Mouse (Mus musculus): ENCODE data around the gene Sarm1. TPM values are rescaled to one million over a fixed set of nuclear protein-coding genes. Genes with fewer than 3 reads are reported as not detected.

The Sarm1 gene
- polyA plus RNA-seq, 1 experiment from 2014 or later = 2.8 TPM

DNA sequence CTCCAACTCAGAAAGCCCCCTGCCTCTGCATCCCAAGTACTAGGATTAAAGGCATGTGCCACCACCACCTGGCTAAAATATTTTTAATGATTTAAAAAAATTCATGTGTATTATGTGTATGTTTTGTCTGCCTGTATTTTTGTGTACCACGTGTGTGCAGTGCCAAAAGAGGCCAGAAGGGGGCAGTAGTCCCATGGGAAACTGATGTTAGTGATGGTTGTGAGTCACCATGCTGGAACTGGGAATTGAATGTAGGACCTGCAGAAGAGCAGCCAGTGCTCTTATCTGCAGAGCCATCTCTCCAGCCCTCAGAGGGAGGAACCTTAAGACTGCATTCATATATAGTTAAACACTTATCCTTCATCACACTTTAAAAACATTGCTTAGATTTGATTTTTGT lies 35.7 kb downstream of the Sarm1 start:
- Histone ChIP-seq H3K27me3 (no peaks in the 10 kb centered on the region), H3K4me3 (replicated peaks) (no peak overlapping the region), H3K9ac (replicated peaks) (no peak overlapping the region), H3K4me2 (no peak overlapping the region), H3K4me1 (replicated peaks) (peaks cover 27% of the 10 kb centered on the region), H3K9me3 (no peaks in the 10 kb centered on the region), H3K27ac (no peak overlapping the region), H3K36me3 (no peaks in the 10 kb centered on the region)
- WGBS = 75% methylated on average over 1 of the region's 1 CpGs
- ATAC-seq (ENCODE audit: insufficient number of reproducible peaks, insufficient read depth, low FRiP score, low TSS enrichment, low read depth) = no peak

DNA sequence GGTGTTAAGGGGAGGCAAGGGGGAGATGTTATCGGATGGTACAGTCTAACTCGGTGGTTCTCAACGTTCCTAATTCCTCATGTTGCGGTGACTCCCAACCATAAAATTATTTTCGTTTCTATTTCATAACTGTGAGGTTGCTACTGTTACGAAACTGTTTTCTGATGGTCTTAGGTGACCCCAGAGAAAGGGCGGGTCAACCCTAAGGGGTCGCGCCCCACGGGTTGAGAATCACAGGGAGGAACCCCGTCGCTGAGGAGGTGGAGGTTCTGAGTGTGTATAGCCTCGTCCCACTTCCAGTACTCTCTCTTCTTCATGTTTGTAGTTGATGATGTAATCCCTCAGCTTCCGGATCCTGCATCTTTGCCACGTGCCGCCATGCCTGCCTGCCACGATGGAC lies 38.8 kb downstream of the Sarm1 start:
- H3K9me3 ChIP-seq = no peaks in the 10 kb centered on the region
- no peak for ATAC-seq (ENCODE audit: insufficient number of reproducible peaks, insufficient read depth, low FRiP score, low TSS enrichment, low read depth)
- no peaks in the 10 kb centered on the region for H3K27me3 ChIP-seq
- no peak overlapping the region for H3K9ac ChIP-seq (replicated peaks)
- H3K27ac ChIP-seq = no peak overlapping the region
- H3K36me3 ChIP-seq = no peaks in the 10 kb centered on the region
- no peak overlapping the region for H3K4me2 ChIP-seq
- no peak overlapping the region for H3K4me3 ChIP-seq (replicated peaks)
- 81% methylated on average over 17 of the region's 17 CpGs for WGBS
- 0 out of 2 replicates have a peak, but pooled peaks cover 5% of the 10 kb centered on the region for H3K4me1 ChIP-seq (replicated peaks)

DNA sequence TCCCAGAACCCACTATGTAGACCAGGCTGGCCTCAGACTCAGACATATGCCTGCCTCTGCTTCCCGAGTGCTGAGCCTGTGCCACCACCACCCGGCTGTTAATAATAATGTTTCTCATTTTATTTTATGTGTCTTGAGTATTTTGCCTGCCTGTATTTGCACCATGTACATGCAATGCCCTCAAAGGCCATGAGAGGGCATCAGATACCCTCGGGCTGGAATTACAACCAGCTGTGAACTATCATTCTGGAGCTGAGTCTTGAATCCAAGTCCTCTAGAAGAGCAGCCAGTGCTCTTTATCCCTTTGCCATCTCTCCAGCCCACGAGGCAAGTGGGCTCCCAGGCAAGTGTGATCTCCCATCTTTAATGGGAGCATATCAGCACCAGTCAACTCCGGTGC lies 42.2 kb downstream of the Sarm1 start:
- WGBS = 40% methylated on average over 5 of the region's 5 CpGs

DNA sequence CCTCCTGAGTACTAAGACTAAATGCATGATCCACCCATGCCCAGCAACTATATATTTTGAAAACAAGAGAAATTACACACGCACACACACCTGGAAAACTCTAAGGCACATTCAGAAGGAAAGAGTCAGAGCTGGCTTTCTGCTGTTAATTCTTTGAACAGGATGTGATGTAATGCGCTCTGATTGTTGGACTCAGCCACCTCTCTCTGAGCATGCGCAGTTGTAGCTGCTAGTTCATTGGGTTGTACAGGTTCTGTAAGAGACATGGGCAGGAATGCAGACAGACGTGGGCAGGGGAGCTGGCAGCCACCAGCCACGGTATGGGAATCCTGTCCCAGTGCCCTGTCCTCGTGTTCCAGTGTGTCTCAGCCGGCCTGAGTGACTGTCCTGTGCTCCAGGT lies 43.3 kb downstream of the Sarm1 start:
- 73% methylated on average over 7 of the region's 7 CpGs for WGBS
- H3K36me3 ChIP-seq = no peaks in the 10 kb centered on the region
- no peak overlapping the region for H3K27ac ChIP-seq
- H3K9ac ChIP-seq (replicated peaks) = no peak overlapping the region
- ATAC-seq (ENCODE audit: insufficient number of reproducible peaks, insufficient read depth, low FRiP score, low TSS enrichment, low read depth) = no peak
- no peaks in the 10 kb centered on the region for H3K9me3 ChIP-seq
- no peak overlapping the region for H3K4me2 ChIP-seq
- H3K4me1 ChIP-seq (replicated peaks) = no peaks in the 10 kb centered on the region
- H3K27me3 ChIP-seq = no peaks in the 10 kb centered on the region
- H3K4me3 ChIP-seq (replicated peaks) = no peak overlapping the region

More for the DNA sequence above, 42.2 kb downstream of the Sarm1 start:
- Histone ChIP-seq H3K9ac (replicated peaks) (no peak overlapping the region), H3K36me3 (no peaks in the 10 kb centered on the region), H3K9me3 (no peaks in the 10 kb centered on the region), H3K27me3 (no peaks in the 10 kb centered on the region), H3K27ac (no peak overlapping the region), H3K4me3 (replicated peaks) (no peak overlapping the region), H3K4me1 (replicated peaks) (no peaks in the 10 kb centered on the region), H3K4me2 (no peak overlapping the region)
- ATAC-seq (ENCODE audit: insufficient number of reproducible peaks, insufficient read depth, low FRiP score, low TSS enrichment, low read depth) = no peak

DNA sequence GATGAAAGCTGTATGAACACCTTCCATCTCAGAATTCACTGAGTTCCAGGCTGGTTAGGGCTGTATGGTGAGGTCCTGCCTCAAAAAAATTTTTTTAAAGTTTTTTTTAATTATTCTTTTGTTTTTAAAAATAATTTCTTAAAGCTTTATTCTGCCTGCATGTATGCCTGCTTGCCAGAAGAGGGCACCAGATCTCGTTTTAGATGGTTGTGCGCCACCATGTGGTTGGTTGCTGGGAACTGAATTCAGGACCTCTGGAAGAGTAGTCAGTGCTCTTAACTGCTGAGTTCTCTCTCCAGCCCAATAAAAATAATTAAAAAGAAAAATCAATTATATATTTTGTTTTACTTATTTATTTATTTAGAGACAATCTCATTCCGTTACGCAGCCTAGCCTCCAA lies 43.9 kb downstream of the Sarm1 start:
- Histone ChIP-seq H3K27me3 (no peaks in the 10 kb centered on the region), H3K4me1 (replicated peaks) (no peaks in the 10 kb centered on the region), H3K36me3 (no peaks in the 10 kb centered on the region), H3K4me3 (replicated peaks) (no peak overlapping the region), H3K27ac (no peak overlapping the region), H3K9ac (replicated peaks) (no peak overlapping the region), H3K4me2 (no peak overlapping the region), H3K9me3 (no peaks in the 10 kb centered on the region)
- ATAC-seq (ENCODE audit: insufficient number of reproducible peaks, insufficient read depth, low FRiP score, low TSS enrichment, low read depth) = no peak
- WGBS = 11% methylated on average over 4 of the region's 4 CpGs

DNA sequence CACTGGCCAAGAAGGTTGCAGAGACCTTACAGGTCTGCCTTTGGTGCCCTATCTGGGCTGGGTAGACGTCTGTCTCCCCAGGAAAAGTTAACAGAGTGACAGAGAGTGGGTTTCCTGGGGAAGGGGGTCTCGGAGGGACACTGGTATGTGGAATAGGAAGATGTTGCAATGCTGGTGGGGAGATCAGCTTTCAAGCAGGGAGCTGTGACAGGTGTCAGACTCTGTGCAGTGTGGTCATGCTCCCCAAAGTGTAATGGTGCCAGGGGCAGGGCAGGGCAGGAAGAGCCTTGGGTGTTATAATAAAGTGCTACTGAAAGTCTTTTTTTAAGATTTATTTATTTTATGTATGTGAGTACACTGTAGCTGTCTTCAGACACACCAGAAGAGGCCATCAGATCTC lies 47.2 kb downstream of the Sarm1 start:
- Histone ChIP-seq H3K9me3 (no peaks in the 10 kb centered on the region), H3K9ac (replicated peaks) (no peak overlapping the region), H3K4me1 (replicated peaks) (no peaks in the 10 kb centered on the region), H3K36me3 (no peaks in the 10 kb centered on the region), H3K27ac (no peak overlapping the region), H3K27me3 (no peaks in the 10 kb centered on the region; the same call in 1 of the 2 replicates), H3K4me3 (replicated peaks) (no peak overlapping the region), H3K4me2 (no peak overlapping the region)
- 55% methylated on average over 2 of the region's 2 CpGs for WGBS
- ATAC-seq (ENCODE audit: insufficient number of reproducible peaks, insufficient read depth, low FRiP score, low TSS enrichment, low read depth) = no peak

DNA sequence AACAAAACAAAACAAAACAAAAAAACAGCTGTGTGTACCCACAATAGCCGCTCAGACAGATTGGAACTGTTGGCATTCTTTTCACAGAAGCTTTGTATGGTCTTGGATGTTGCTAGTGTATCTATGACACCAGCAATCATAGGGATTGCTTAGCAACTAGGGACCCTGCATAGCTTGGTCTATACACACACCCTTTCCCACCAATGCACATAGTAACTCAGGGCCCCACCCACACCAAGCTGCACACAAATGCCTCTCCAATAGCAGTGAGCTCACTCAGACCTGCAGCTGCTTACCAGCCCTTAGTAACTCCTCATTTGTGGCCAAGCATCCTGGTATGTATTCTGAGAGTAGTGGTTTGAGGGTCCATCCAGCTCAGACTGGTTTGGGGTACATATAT lies 49.3 kb downstream of the Sarm1 start:
- no peaks in the 10 kb centered on the region for H3K36me3 ChIP-seq
- 91% methylated on average over 1 of the region's 1 CpGs for WGBS
- H3K9ac ChIP-seq (replicated peaks) = no peak overlapping the region
- no peak for ATAC-seq (ENCODE audit: insufficient number of reproducible peaks, insufficient read depth, low FRiP score, low TSS enrichment, low read depth)
- no peak overlapping the region for H3K4me2 ChIP-seq
- no peak overlapping the region for H3K27ac ChIP-seq
- no peaks in the 10 kb centered on the region for H3K4me1 ChIP-seq (replicated peaks)
- H3K27me3 ChIP-seq = no peaks in the 10 kb centered on the region; the same call in 1 of the 2 replicates
- no peaks in the 10 kb centered on the region for H3K9me3 ChIP-seq
- H3K4me3 ChIP-seq (replicated peaks) = no peak overlapping the region

DNA sequence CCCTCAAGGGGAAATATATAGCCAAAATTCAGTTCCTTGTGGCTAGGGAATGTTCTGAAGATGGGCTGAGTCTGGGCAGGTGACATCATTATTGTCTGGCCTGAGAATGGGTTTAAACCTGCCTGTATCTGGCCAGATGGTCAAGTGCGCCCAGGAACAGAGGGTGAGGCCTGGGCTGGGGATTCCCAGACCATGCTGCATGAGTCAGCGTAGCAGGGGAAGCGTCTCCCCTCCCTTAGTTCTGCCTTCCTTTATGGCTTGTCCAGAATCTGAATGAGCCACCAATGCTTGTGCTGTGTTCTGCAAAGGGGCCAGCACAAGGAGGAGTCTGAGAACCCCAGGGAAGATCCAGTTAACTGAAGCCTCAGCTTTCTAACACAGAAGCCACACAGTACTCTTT lies 50.4 kb downstream of the Sarm1 start:
- Histone ChIP-seq H3K36me3 (no peaks in the 10 kb centered on the region), H3K4me3 (replicated peaks) (no peak overlapping the region), H3K4me1 (replicated peaks) (no peaks in the 10 kb centered on the region), H3K4me2 (no peak overlapping the region), H3K9me3 (no peaks in the 10 kb centered on the region), H3K27me3 (no peaks in the 10 kb centered on the region; the same call in 1 of the 2 replicates), H3K9ac (replicated peaks) (no peak overlapping the region), H3K27ac (no peak overlapping the region)
- ATAC-seq (ENCODE audit: insufficient number of reproducible peaks, insufficient read depth, low FRiP score, low TSS enrichment, low read depth) = no peak
- 76% methylated on average over 3 of the region's 3 CpGs for WGBS

DNA sequence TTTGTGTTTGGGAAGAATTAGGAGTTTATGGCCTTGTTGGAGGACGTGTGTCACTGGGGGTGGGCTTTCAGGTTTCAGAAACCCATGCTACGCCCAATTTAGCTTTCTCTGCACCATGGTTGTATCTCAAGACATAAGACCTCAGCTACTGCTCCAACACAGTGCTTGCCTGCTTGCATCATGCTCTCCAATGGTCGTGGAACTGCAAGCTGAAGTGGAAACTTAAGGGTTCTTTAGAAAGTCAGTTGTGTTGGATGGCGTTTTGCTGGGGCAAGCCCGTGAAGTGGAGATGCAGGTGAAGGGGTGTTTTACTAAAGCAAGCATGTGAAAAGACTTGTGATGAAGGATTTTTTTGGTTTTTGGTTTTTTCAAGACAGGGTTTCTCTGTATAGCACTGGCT lies 54.4 kb downstream of the Sarm1 start:
- Histone ChIP-seq H3K9me3 (no peaks in the 10 kb centered on the region), H3K4me2 (no peak overlapping the region), H3K4me3 (replicated peaks) (no peak overlapping the region), H3K9ac (replicated peaks) (no peak overlapping the region), H3K27ac (no peak overlapping the region), H3K27me3 (no peaks in the 10 kb centered on the region; the same call in 1 of the 2 replicates), H3K36me3 (no peaks in the 10 kb centered on the region), H3K4me1 (replicated peaks) (no peaks in the 10 kb centered on the region)
- 76% methylated on average over 5 of the region's 5 CpGs for WGBS
- ATAC-seq (ENCODE audit: insufficient number of reproducible peaks, insufficient read depth, low FRiP score, low TSS enrichment, low read depth) = no peak

DNA sequence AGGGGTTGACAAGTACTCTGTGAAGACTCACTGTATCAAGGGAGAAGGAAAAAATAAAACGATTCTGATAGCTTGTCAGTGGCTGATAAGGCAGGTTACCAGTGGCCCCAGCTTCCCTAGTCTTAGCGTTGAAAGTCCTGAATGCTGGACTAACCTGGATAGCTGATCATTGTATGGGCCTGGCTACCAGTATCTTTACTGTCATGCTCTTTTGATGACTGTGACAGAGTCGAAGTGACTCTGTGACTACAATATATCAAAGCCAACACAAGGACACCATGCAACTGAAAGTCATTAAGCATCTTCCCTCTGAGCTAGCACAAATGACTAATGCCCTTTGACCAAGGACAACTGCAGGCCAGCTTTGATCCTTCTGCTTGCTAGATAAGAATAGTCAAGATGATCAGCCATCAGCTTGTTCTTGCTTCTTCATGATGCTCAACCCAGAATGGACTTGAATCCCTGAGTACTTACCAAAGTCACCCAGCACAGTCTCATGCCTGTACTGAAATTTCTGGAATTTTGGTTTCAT lies 59.1 kb downstream of the Sarm1 start:
- Histone ChIP-seq H3K36me3 (no peaks in the 10 kb centered on the region), H3K27ac (no peak overlapping the region), H3K9ac (replicated peaks) (no peak overlapping the region), H3K9me3 (no peaks in the 10 kb centered on the region), H3K4me3 (replicated peaks) (no peak overlapping the region), H3K27me3 (no peaks in the 10 kb centered on the region), H3K4me1 (replicated peaks) (peaks cover 11% of the 10 kb centered on the region), H3K4me2 (no peak overlapping the region)
- ATAC-seq (ENCODE audit: insufficient number of reproducible peaks, insufficient read depth, low FRiP score, low TSS enrichment, low read depth) = no peak
- 79% methylated on average over 3 of the region's 3 CpGs for WGBS

DNA sequence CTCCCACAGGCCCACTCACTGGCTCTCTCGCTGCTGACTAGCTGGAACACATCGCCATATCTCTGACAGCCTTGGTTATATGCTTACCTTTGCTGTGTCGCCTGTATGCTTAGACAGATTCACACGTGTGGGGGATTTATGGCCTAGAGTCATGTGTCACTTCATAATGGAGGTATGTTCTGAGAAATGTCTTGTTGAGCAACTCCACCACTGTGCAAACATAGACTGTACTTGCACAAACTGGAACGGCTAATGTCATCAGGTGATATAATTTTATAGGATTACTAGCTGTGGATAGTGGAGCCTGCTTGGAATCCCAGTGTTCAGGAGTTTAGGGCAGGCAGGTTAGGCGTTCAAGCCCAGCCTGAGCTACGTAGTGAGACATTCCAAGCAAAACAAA lies 60.4 kb downstream of the Sarm1 start:
- H3K9ac ChIP-seq (replicated peaks) = no peak overlapping the region
- no peak for ATAC-seq (ENCODE audit: insufficient number of reproducible peaks, insufficient read depth, low FRiP score, low TSS enrichment, low read depth)
- H3K27me3 ChIP-seq = no peaks in the 10 kb centered on the region
- no peaks in the 10 kb centered on the region for H3K9me3 ChIP-seq
- H3K4me3 ChIP-seq (replicated peaks) = no peak overlapping the region
- H3K27ac ChIP-seq = no peak overlapping the region
- H3K4me2 ChIP-seq = no peak overlapping the region
- no peaks in the 10 kb centered on the region for H3K36me3 ChIP-seq
- peaks cover 11% of the 10 kb centered on the region for H3K4me1 ChIP-seq (replicated peaks)
- 89% methylated on average over 7 of the region's 7 CpGs for WGBS

DNA sequence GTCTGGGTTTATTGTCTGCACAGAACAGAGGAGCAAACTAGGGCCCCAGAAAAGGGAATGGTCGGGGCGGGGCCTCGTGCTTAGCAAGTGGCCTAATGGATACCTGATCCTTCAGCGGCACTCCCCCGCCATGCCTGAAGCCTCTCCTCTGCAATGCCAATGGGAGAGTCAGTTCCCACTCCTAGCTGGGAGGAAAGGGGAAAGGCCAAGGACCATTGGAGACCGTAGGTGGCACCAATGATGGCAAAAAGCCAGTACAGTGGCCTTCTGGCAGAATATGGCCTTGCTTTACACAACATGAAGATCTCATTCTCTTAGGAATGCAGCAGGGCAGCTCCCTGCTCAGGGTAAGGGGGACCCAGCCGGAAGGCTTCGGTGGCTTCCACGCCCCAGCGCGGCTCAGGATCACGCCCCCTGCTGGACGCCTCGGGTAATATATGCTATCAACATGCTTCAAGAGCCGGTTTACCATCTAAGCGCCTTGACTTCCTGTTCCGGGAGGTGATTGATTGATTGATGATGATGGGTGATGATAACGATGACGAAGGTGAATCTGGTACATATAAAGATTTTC lies 61.7 kb downstream of the Sarm1 start:
- Histone ChIP-seq H3K27ac (peak overlapping the region; percentile 62), H3K4me1 (replicated peaks) (peaks cover 11% of the 10 kb centered on the region), H3K36me3 (no peaks in the 10 kb centered on the region), H3K4me3 (replicated peaks) (no peak overlapping the region), H3K9ac (replicated peaks) (no peak overlapping the region), H3K4me2 (peak overlapping the region; percentile 40), H3K27me3 (no peaks in the 10 kb centered on the region), H3K9me3 (no peaks in the 10 kb centered on the region)
- WGBS = 6% methylated on average over 19 of the region's 19 CpGs
- ATAC-seq (ENCODE audit: insufficient number of reproducible peaks, insufficient read depth, low FRiP score, low TSS enrichment, low read depth) = peak; percentile 59; the same call in 1 of the 2 replicates

Data from limb, embryonic 12.5 days (tissue).